ENCODE assay signal across 18 mouse cellular contexts in genomic region chr19:5503687-5504086, GRCm38 (mm10). TPM values are rescaled to one million over a fixed set of nuclear protein-coding genes. Genes with fewer than 3 reads are reported as not detected.
"Had no signal": no experiment of that assay in that cellular context is flagged by ENCODE, and none has a peak within 500 bp of the region (broad histone marks: within the 10 kb centered on the region; RNA-seq: fewer than 3 reads in every experiment).

1700020D05Rik (minus strand) TSS chr19:5503787.

- H3K9me3 ChIP-seq: neural tube, embryonic 15.5 days had no signal

- DNase-seq: kidney, adult 18-20 months; kidney, postnatal 14 days; layer of hippocampus, adult 9-11 months; layer of hippocampus, postnatal 36 days; liver; lung, adult 18-20 months; lung, postnatal 4 days; midbrain, embryonic 14.5 days; right cerebral cortex, adult 18-20 months; right cerebral cortex, postnatal 4 days; spleen, adult 18-20 months; thymus, postnatal 36 days had no signal

- H3K27me3 ChIP-seq: limb, embryonic 12.5 days; neural tube, embryonic 15.5 days had no signal

- H3K4me1 ChIP-seq: limb, embryonic 12.5 days had no signal

- H3K4me2 ChIP-seq: limb, embryonic 12.5 days; neural tube, embryonic 15.5 days had no signal

- H3K27ac ChIP-seq: limb, embryonic 12.5 days; liver, embryonic 14.5 days; midbrain, embryonic 10.5 days; neural tube, embryonic 15.5 days had no signal

- H3K36me3 ChIP-seq: limb, embryonic 12.5 days had no signal

- H3K4me3 ChIP-seq: limb, embryonic 12.5 days; midbrain, embryonic 10.5 days; myocyte; neural tube, embryonic 15.5 days had no signal

- ATAC-seq: lung, postnatal 0 days had no signal

- H3K9ac ChIP-seq: limb, embryonic 12.5 days; liver, embryonic 14.5 days; neural tube, embryonic 15.5 days had no signal

RNA-seq across cellular contexts. Expression of gene 1700020D05Rik, which starts in this region (rescaled TPM):
- polyA plus RNA-seq: lung, postnatal 0 days; midbrain, embryonic 10.5 days had no signal
